Mouse (Mus musculus): ENCODE measurements around the gene Wfdc3.

- no peak for TF ChIP-seq POLR2A (IDR thresholded peaks at IDR 0.05; ENCODE audit: insufficient read length, low read depth)
- no peak for TF ChIP-seq MYOD1 (IDR thresholded peaks at IDR 0.05; ENCODE audit: control insufficient read depth in 1 of 3, insufficient read length in 2 of 3, low read depth in 2 of 3)
- TF ChIP-seq MAX (IDR thresholded peaks at IDR 0.05; ENCODE audit: low read depth), result no peak
- TF ChIP-seq POLR2AphosphoS2 (IDR thresholded peaks at IDR 0.05; ENCODE audit: insufficient read length, low read depth), result no peak
- no peak for TF ChIP-seq TCF3 (IDR thresholded peaks at IDR 0.05; ENCODE audit: insufficient read length, low read depth)
- no peak for TF ChIP-seq TCF12 (IDR thresholded peaks at IDR 0.05; ENCODE audit: insufficient read depth, poor library complexity, severe bottlenecking)
- TF ChIP-seq CEBPB (IDR thresholded peaks at IDR 0.05; ENCODE audit: insufficient read depth, poor library complexity, severe bottlenecking), result no peak
- TF ChIP-seq USF1 (IDR thresholded peaks at IDR 0.05; ENCODE audit: low read depth), result no peak
Measured at GRCm38 (mm10) chr2:164770279-164770678, 24.5 kb upstream of the Wfdc3 start.
